Mouse (Mus musculus) ES-E14 (cell line): ENCODE measurements around the gene Ostn. TPM values are rescaled to one million over a fixed set of nuclear protein-coding genes. Genes with fewer than 3 reads are reported as not detected.

Source experiments
- DNase-seq: peaks from one replicate; pipeline ENCODE4 v3.0.0-alpha.2; 2013; ENCODE audit warnings: low read depth, low spot score
- H3K27ac ChIP-seq: 2 replicates; pipeline ENCODE4 v1.5.1; 2012; ENCODE audit warnings: low read depth, mild to moderate bottlenecking, low read length, moderate library complexity, mixed read lengths; ENCODE audit not compliant: poor library complexity, insufficient read depth, severe bottlenecking
- H3K36me3 ChIP-seq: 2 replicates; pipeline ENCODE4 v1.6.1; 2012; ENCODE audit warnings: mild to moderate bottlenecking, low read length, moderate library complexity, mixed read lengths; ENCODE audit not compliant: control insufficient read depth, poor library complexity, insufficient read depth, severe bottlenecking
- H3K4me1 ChIP-seq, 2 experiments: fragments of 150-350 bp in 1 of 2; sonication (generic) in 1 of 2; 2 replicates each; pipeline ENCODE4 v1.6.1; 2012; ENCODE audit warnings: low read length in 2 of 2, mild to moderate bottlenecking in 1 of 2, mixed read lengths in 1 of 2; ENCODE audit not compliant: control insufficient read depth in 2 of 2, insufficient read depth in 2 of 2, poor library complexity in 1 of 2
- H3K4me3 ChIP-seq, 2 experiments: fragments of 150-350 bp in 1 of 2; sonication (generic) in 1 of 2; 2 replicates each; pipeline ENCODE4 v1.5.1; 2012; ENCODE audit warnings: low read length in 2 of 2, low read depth in 1 of 2, mild to moderate bottlenecking in 1 of 2, mixed read lengths in 1 of 2; ENCODE audit not compliant: insufficient read depth in 1 of 2, poor library complexity in 1 of 2, severe bottlenecking in 1 of 2
- H3K9ac ChIP-seq: 2 replicates; pipeline ENCODE4 v1.6.1; 2012; ENCODE audit warnings: low read depth, mild to moderate bottlenecking, low read length, mixed read lengths; ENCODE audit not compliant: poor library complexity, insufficient read depth, severe bottlenecking
- H3K9me3 ChIP-seq: fragments of 150-350 bp; sonication (generic); 2 replicates; pipeline ENCODE4 v1.6.1; 2012; ENCODE audit warnings: low read depth, mild to moderate bottlenecking, low read length; ENCODE audit not compliant: control insufficient read depth, insufficient read depth
- CHD2 ChIP-seq: IDR thresholded peaks from 2 replicates; pipeline ENCODE4 v1.6.1; 2014; ENCODE audit warnings: mild to moderate bottlenecking, low read depth, low read length, inconsistent platforms
- HCFC1 ChIP-seq: IDR thresholded peaks from 2 replicates; pipeline ENCODE4 v1.6.1; 2012; ENCODE audit warnings: low read length, inconsistent platforms, borderline replicate concordance; ENCODE audit not compliant: insufficient read depth
- MAFK ChIP-seq: IDR thresholded peaks from 2 replicates; pipeline ENCODE4 v1.6.1; 2014; ENCODE audit warnings: mild to moderate bottlenecking, low read depth, low read length, inconsistent platforms; ENCODE audit not compliant: insufficient read depth
- ZC3H11A ChIP-seq: IDR thresholded peaks from 2 replicates; pipeline ENCODE4 v1.6.1; 2012; ENCODE audit warnings: low read depth, mild to moderate bottlenecking, inconsistent platforms, low read length, borderline replicate concordance
- ZNF384 ChIP-seq: IDR thresholded peaks from 2 replicates; pipeline ENCODE4 v1.6.1; 2012; ENCODE audit warnings: low read depth, low read length, inconsistent platforms
- in situ Hi-C, 2 experiments: fragments of 600-800 bp; cut with MboI; formaldehyde crosslinking; loops; one replicate each; pipeline ENCODE4 v1.15.1; 2025; ENCODE audit warnings: low sequenced_read_pairs in 2 of 2, inconsistent platforms in 1 of 2; ENCODE audit not compliant: unreplicated experiment in 2 of 2
- total RNA-seq: library from RNA; depleted of rRNA; stranded (reverse); fragments of 300-350 nt; gene quantifications from 2 replicates; pipeline ENCODE4 v1.2.3, GENCODE M21; 2012; rRNA removed

Ostn gene
- total RNA-seq, 1 experiment: not detected

DNA sequence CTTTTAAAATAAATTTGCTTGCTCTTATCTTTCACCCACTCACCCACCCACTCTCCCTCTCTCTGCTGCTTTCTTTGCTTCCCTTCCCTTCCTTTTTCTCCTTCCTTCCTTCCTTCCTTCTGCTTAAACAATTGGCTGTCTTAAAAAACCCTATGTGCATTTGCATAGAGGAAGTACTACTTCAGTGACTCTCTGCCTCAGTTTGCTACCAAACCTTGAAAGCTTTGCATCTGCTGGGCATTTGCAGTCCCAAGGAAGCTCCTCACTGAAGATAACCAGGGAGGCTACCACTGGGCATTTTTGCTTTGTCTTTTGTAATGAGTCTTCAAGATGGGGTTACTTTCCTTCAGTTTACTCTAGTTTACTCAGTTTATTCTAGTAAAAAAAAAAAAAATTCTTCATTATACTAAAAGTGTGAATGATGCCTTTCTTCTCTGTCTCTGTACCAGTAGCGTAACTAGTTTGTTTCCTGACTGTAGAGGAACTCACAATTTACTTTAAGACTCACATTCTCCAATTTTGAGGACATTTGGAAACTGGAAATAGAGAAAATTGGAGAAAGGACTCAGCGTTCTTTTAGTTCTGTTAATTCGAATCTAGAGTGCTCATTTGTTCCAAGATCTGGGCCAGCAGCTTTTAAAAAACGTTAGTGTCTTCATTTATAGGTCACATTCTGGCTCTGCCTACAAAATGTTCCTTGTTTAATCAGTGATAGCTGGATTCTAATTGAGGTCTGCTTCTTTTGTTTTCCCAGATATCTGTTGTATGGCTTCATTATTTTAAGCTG lies 88.2 kb downstream of the Ostn start:
- no peak overlapping the region for H3K4me3 ChIP-seq
- DNase-seq: no peak
- H3K4me1 ChIP-seq: no peaks in the 10 kb centered on the region
- H3K27ac ChIP-seq: no peak overlapping the region
- H3K9ac ChIP-seq: no peak overlapping the region
- H3K36me3 ChIP-seq: no peaks in the 10 kb centered on the region
- in situ Hi-C loops: no loop called here
- no peaks in the 10 kb centered on the region for H3K9me3 ChIP-seq
- TF ChIP-seq HCFC1 (no peak), CHD2 (no peak), ZC3H11A (no peak), ZNF384 (no peak), MAFK (no peak)

DNA sequence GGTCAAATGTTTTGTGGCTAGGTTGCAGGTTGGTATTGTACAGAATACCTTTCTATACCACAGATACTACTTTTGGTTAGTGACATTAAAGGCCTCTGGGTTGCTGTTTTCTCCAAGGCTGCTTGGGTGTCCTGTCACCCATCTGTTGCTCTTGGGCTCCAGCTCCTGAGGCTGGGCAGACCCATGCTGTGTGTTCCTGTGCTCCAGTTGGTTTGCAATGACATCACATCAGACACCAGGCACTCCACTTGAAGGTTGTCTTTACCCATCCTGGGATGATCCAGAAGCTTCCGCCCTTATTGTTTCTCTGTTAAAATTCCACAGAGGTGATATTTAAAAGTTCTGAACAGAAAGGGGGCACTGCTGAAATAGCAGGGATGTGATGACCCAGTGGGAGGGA lies 89.7 kb downstream of the Ostn start:
- no peak for DNase-seq
- in situ Hi-C loops: no loop called here
- TF ChIP-seq ZC3H11A: no peak
- no peak for TF ChIP-seq HCFC1
- no peak for TF ChIP-seq CHD2
- TF ChIP-seq MAFK: no peak
- no peak for TF ChIP-seq ZNF384

GRCm38 (mm10) chr16:27399026-27399718 lies 91.9 kb downstream of the Ostn start:
- H3K9ac ChIP-seq: no peak overlapping the region
- H3K27ac ChIP-seq: no peak overlapping the region
- no peaks in the 10 kb centered on the region for H3K4me1 ChIP-seq
- H3K4me3 ChIP-seq: no peak overlapping the region
- no peak for DNase-seq
- TF ChIP-seq HCFC1 (no peak), ZC3H11A (no peak), MAFK (no peak), ZNF384 (no peak), CHD2 (no peak)
- no peaks in the 10 kb centered on the region for H3K9me3 ChIP-seq
- H3K36me3 ChIP-seq: no peaks in the 10 kb centered on the region
- in situ Hi-C loops: no loop called here

More for the DNA sequence above, 89.7 kb downstream of the Ostn start:
- H3K4me3 ChIP-seq: no peak overlapping the region
- no peak overlapping the region for H3K27ac ChIP-seq
- no peaks in the 10 kb centered on the region for H3K9me3 ChIP-seq
- no peak overlapping the region for H3K9ac ChIP-seq
- no peaks in the 10 kb centered on the region for H3K36me3 ChIP-seq
- H3K4me1 ChIP-seq: no peaks in the 10 kb centered on the region

- no peak overlapping the region for H3K4me3 ChIP-seq
- H3K4me1 ChIP-seq: no peaks in the 10 kb centered on the region
- in situ Hi-C loops: no loop called here
- DNase-seq: no peak
- no peak for TF ChIP-seq MAFK
- H3K9me3 ChIP-seq: no peaks in the 10 kb centered on the region
- no peak overlapping the region for H3K9ac ChIP-seq
- H3K27ac ChIP-seq: no peak overlapping the region
- H3K36me3 ChIP-seq: no peaks in the 10 kb centered on the region
Observed at GRCm38 (mm10) chr16:27399719-27400253, 92.5 kb downstream of the Ostn start.

Other genes starting within 250 kb of the Ostn start
- 0.76 and 1.0 TPM in 2 replicates for gene Uts2b, start 62.8 kb downstream of the Ostn start, total RNA-seq
- gene Ccdc50, start 81.4 kb downstream of the Ostn start, total RNA-seq: 32.0 and 32.2 TPM in 2 replicates